Mouse (Mus musculus) testis, adult 2 months (tissue): Measurements from ENCODE around the gene Abi1.

Experiments used
- CTCF ChIP-seq: fragments of 200-500 bp; IDR thresholded peaks from 2 replicates; pipeline ENCODE4 v1.5.1; 2012; ENCODE audit warnings: low read depth, mild to moderate bottlenecking, inconsistent platforms, low read length, moderate library complexity; ENCODE audit not compliant: control insufficient read depth, insufficient read depth, insufficient replicate concordance
- POLR2A ChIP-seq: fragments of 200-500 bp; IDR thresholded peaks from 2 replicates; pipeline ENCODE4 v1.6.1; 2012; ENCODE audit warnings: low read depth, mild to moderate bottlenecking, inconsistent platforms, low read length, moderate library complexity; ENCODE audit not compliant: control insufficient read depth

DNA sequence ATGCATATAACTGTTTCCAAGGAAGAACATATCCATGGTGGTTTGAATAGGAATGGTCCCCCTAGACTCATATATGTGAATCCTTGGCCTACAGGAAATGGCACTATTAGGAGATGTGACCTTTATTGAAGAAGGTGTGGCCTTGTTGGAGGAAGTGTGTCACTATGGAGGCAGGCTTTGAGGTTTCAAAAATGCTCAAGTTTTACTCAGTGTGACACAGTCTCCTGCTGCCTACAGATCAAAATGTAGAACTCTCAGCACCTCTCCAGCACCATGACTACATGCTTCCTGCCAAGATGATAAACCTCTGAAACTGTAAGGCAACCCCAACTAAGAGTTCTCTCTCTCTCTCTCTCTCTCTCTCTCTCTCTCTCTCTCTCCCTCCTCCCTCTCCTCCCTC is 8.0 kb upstream of the Abi1 start:
- TF ChIP-seq POLR2A, result no peak
- no peak for TF ChIP-seq CTCF
